Mouse (Mus musculus) liver, postnatal 0 days (tissue): ENCODE measurements around the gene Ccdc155.

Source experiments
- CTCF ChIP-seq: sonication (generic); IDR thresholded peaks from 2 replicates; pipeline ENCODE4 v1.5.1; 2016; ENCODE audit warnings: antibody characterized with exemption, low read depth
- EP300 ChIP-seq: IDR thresholded peaks from 2 replicates; pipeline ENCODE4 v1.6.1; 2016; ENCODE audit warnings: antibody characterized with exemption, low read depth, mild to moderate bottlenecking

DNA sequence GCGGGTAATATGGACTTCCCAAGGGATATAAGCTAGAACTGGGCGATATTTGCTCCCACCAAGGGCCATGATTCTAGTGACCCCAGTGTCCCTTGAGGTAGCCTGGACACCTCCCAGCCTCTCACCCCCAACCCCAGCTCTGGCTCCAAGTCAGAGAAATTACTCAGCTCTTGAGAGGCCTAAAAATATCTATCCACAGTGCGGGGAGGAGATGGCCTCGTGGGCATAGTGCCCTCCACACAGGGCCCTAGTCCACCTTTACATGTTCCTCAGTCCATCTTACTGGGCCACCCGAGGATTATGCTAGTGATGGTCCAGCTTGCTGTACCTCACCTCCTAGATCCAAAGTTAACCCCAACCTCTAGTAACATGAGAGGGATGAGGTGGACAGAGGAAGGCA lies 39.9 kb downstream of the Ccdc155 start:
- TF ChIP-seq CTCF (no peak), EP300 (no peak)
